Mouse (Mus musculus): ENCODE measurements around the gene Bloc1s3. TPM values are rescaled to one million over a fixed set of nuclear protein-coding genes. Genes with fewer than 3 reads are reported as not detected.

The Bloc1s3 gene
- polyA plus RNA-seq, 1 experiment, result 7.8 TPM

DNA sequence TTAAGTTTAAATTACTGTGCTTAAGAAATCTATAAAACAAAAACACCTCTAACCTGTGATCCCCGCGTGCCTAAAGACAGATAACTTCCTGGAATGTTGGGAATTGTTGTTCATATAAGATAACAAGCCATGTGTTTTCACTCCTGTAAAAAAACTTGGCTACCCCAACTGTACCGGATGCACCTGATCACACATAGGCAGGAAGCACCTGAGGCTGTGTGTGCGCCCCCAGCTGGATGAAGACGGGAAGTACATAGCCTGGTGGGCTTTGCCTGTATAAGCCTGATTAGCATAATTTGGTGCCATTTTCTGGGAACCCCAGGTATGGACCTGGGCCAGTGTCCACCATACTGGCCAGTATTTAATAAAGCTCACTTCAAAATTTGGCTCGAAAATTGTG is 35.4 kb upstream of the Bloc1s3 start:
- Histone ChIP-seq H3K27me3 (ENCODE audit: control insufficient read depth, insufficient read depth, insufficient read length) (no peaks in the 10 kb centered on the region), H3K4me2 (ENCODE audit: low read depth) (no peak overlapping the region), H3K4me3 (no peak overlapping the region), H3ac (ENCODE audit: control insufficient read depth, insufficient read length) (no peak overlapping the region), H3K36me3 (ENCODE audit: control insufficient read depth, insufficient read depth) (no peaks in the 10 kb centered on the region), H3K79me2 (ENCODE audit: control insufficient read depth, insufficient read depth) (peaks cover 32% of the 10 kb centered on the region)
- no peak for TF ChIP-seq MYOD1 (IDR thresholded peaks at IDR 0.05; ENCODE audit: control insufficient read depth in 1 of 3, insufficient read length in 2 of 3, low read depth in 2 of 3)
- TF ChIP-seq TCF12 (IDR thresholded peaks at IDR 0.05; ENCODE audit: insufficient read depth, poor library complexity, severe bottlenecking), result no peak
- TF ChIP-seq POLR2A (IDR thresholded peaks at IDR 0.05; ENCODE audit: insufficient read length, low read depth), result no peak

GRCm38 (mm10) chr7:19542155-19542691 is 34.1 kb upstream of the Bloc1s3 start:
- TF ChIP-seq MAX (IDR thresholded peaks at IDR 0.05; ENCODE audit: low read depth), result no peak
- no peak for TF ChIP-seq TCF3 (IDR thresholded peaks at IDR 0.05; ENCODE audit: insufficient read length, low read depth)
- TF ChIP-seq SRF (IDR thresholded peaks at IDR 0.05; ENCODE audit: control insufficient read depth, insufficient read length, low read depth), result peak; percentile 7
- TF ChIP-seq MYOD1 (IDR thresholded peaks at IDR 0.05; ENCODE audit: control insufficient read depth in 1 of 3, insufficient read length in 2 of 3, low read depth in 2 of 3), result peak in 2 of 3 experiments; percentile 19 to 35
- no peak for TF ChIP-seq POLR2A (IDR thresholded peaks at IDR 0.05; ENCODE audit: insufficient read length, low read depth)
- TF ChIP-seq MYOG (IDR thresholded peaks at IDR 0.05; ENCODE audit: control insufficient read depth in 1 of 3, insufficient read depth in 1 of 3, insufficient read length in 2 of 3, low read depth in 2 of 3), result peak in 2 of 3 experiments; percentile 27 to 84

GRCm38 (mm10) chr7:19541681-19542154 is 33.6 kb upstream of the Bloc1s3 start:
- no peaks in the 10 kb centered on the region for H3K36me3 ChIP-seq (ENCODE audit: control insufficient read depth, insufficient read depth)
- H3K27me3 ChIP-seq (ENCODE audit: control insufficient read depth, insufficient read depth, insufficient read length), result no peaks in the 10 kb centered on the region
- peaks cover 15% of the 10 kb centered on the region for H3K79me2 ChIP-seq (ENCODE audit: control insufficient read depth, insufficient read depth)
- H3K4me3 ChIP-seq, result no peak overlapping the region
- H3ac ChIP-seq (ENCODE audit: control insufficient read depth, insufficient read length), result no peak overlapping the region
- H3K4me2 ChIP-seq (ENCODE audit: low read depth), result peak overlapping the region; percentile 30
- TF ChIP-seq MAX (IDR thresholded peaks at IDR 0.05; ENCODE audit: low read depth) (no peak), POLR2A (IDR thresholded peaks at IDR 0.05; ENCODE audit: insufficient read length, low read depth) (no peak), TCF12 (IDR thresholded peaks at IDR 0.05; ENCODE audit: insufficient read depth, poor library complexity, severe bottlenecking) (no peak), CEBPB (IDR thresholded peaks at IDR 0.05; ENCODE audit: insufficient read depth, poor library complexity, severe bottlenecking) (no peak), REST (IDR thresholded peaks at IDR 0.05; ENCODE audit: insufficient read depth, insufficient read length) (no peak), POLR2AphosphoS2 (IDR thresholded peaks at IDR 0.05; ENCODE audit: insufficient read length, low read depth) (no peak), SRF (IDR thresholded peaks at IDR 0.05; ENCODE audit: control insufficient read depth, insufficient read length, low read depth) (no peak), TCF3 (IDR thresholded peaks at IDR 0.05; ENCODE audit: insufficient read length, low read depth) (no peak), USF1 (IDR thresholded peaks at IDR 0.05; ENCODE audit: low read depth) (no peak), E2F4 (IDR thresholded peaks at IDR 0.05; ENCODE audit: insufficient read depth) (no peak), MYOD1 (IDR thresholded peaks at IDR 0.05; ENCODE audit: control insufficient read depth in 1 of 3, insufficient read length in 2 of 3, low read depth in 2 of 3) (no peak), MYOG (IDR thresholded peaks at IDR 0.05; ENCODE audit: control insufficient read depth in 1 of 3, insufficient read depth in 1 of 3, insufficient read length in 2 of 3, low read depth in 2 of 3) (no peak)

More at GRCm38 (mm10) chr7:19542155-19542691, 34.1 kb upstream of the Bloc1s3 start:
- peaks cover 20% of the 10 kb centered on the region for H3K79me2 ChIP-seq (ENCODE audit: control insufficient read depth, insufficient read depth)
- H3K27me3 ChIP-seq (ENCODE audit: control insufficient read depth, insufficient read depth, insufficient read length), result no peaks in the 10 kb centered on the region
- no peak overlapping the region for H3K4me2 ChIP-seq (ENCODE audit: low read depth)
- H3K4me3 ChIP-seq, result no peak overlapping the region
- H3ac ChIP-seq (ENCODE audit: control insufficient read depth, insufficient read length), result no peak overlapping the region
- H3K36me3 ChIP-seq (ENCODE audit: control insufficient read depth, insufficient read depth), result no peaks in the 10 kb centered on the region

DNA sequence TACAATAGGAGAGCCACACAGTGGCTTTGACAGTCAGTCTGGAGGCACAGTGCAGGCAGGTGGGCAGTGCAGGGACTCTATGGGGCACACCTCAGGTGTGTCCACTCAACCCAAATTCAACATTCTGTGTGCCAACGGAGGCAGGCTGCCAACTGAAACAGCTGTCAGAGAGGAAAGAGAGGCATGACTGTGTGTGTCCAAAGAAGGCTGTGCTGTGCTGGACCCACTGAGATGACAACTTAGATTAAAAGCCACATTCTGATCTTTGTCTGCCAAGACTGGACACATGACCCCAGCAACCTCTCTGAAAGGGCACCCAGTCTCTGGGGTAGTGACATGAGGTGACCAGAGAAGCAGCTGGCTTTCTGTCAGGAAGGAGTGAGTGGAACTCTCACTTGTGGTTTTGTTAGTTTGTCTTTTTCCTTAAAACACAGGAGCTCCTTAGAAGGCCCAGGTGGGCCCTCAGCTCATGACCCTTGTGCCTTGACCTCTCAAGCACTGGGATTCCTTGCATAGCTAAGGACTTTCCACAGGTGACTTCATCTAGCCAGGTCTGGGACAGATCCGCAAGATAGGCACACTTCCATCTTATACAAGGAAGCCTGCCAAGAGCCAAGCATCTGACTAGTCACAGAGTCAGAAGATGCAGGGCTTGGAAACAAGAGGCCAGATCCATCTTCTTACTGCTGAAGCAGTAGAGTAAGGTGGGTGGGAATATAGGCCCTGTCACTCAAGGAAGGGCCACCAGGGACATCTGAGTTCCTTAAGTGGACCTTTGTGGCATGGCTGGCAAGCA is 32.8 kb upstream of the Bloc1s3 start:
- Histone ChIP-seq H3ac (ENCODE audit: control insufficient read depth, insufficient read length) (no peak overlapping the region), H3K79me2 (ENCODE audit: control insufficient read depth, insufficient read depth) (peaks cover 10% of the 10 kb centered on the region), H3K36me3 (ENCODE audit: control insufficient read depth, insufficient read depth) (no peaks in the 10 kb centered on the region), H3K4me2 (ENCODE audit: low read depth) (peak overlapping the region; percentile 30), H3K4me3 (no peak overlapping the region), H3K27me3 (ENCODE audit: control insufficient read depth, insufficient read depth, insufficient read length) (no peaks in the 10 kb centered on the region)
- TF ChIP-seq MYOG (IDR thresholded peaks at IDR 0.05; ENCODE audit: control insufficient read depth in 1 of 3, insufficient read depth in 1 of 3, insufficient read length in 2 of 3, low read depth in 2 of 3) (peak in 1 of 3 experiments; percentile 68), POLR2AphosphoS2 (IDR thresholded peaks at IDR 0.05; ENCODE audit: insufficient read length, low read depth) (no peak), MYOD1 (IDR thresholded peaks at IDR 0.05; ENCODE audit: control insufficient read depth in 1 of 3, insufficient read length in 2 of 3, low read depth in 2 of 3) (peak in 1 of 3 experiments; percentile 61)

DNA sequence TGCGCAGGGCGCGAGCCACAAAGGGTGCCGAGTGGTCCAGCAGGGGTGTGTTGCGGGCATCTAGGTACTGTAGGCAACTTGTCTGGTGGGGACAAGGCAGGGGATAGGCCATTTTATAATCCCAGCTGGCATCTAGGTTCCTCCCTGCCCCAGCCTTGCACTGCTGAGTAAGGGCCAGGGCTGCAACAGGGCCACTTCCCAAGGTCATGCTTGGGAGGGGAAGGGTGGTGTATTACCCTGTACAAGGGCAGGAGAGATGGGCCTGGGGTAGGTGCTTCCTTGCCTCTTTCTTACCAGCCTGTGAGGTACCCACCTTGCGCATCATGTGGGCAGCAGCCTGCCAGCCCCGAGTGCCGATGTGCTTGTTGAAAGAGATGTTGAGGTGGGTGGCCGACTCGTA is 26.5 kb upstream of the Bloc1s3 start:
- no peak overlapping the region for H3ac ChIP-seq (ENCODE audit: control insufficient read depth, insufficient read length)
- H3K79me2 ChIP-seq (ENCODE audit: control insufficient read depth, insufficient read depth), result peaks cover under 1% of the 10 kb centered on the region
- no peak overlapping the region for H3K4me3 ChIP-seq
- no peaks in the 10 kb centered on the region for H3K36me3 ChIP-seq (ENCODE audit: control insufficient read depth, insufficient read depth)
- no peaks in the 10 kb centered on the region for H3K27me3 ChIP-seq (ENCODE audit: control insufficient read depth, insufficient read depth, insufficient read length)
- no peak overlapping the region for H3K4me2 ChIP-seq (ENCODE audit: low read depth)
- TF ChIP-seq SRF (IDR thresholded peaks at IDR 0.05; ENCODE audit: control insufficient read depth, insufficient read length, low read depth) (no peak), POLR2A (IDR thresholded peaks at IDR 0.05; ENCODE audit: insufficient read length, low read depth) (no peak), E2F4 (IDR thresholded peaks at IDR 0.05; ENCODE audit: insufficient read depth) (no peak), MYOG (IDR thresholded peaks at IDR 0.05; ENCODE audit: control insufficient read depth in 1 of 3, insufficient read depth in 1 of 3, insufficient read length in 2 of 3, low read depth in 2 of 3) (no peak), POLR2AphosphoS2 (IDR thresholded peaks at IDR 0.05; ENCODE audit: insufficient read length, low read depth) (no peak), CEBPB (IDR thresholded peaks at IDR 0.05; ENCODE audit: insufficient read depth, poor library complexity, severe bottlenecking) (no peak), REST (IDR thresholded peaks at IDR 0.05; ENCODE audit: insufficient read depth, insufficient read length) (no peak), MAX (IDR thresholded peaks at IDR 0.05; ENCODE audit: low read depth) (no peak)
